Mouse (Mus musculus) fibroblast of lung, adult 2 months (primary cell): ENCODE results near the gene Zfp385a.

Experiments used
- DNase-seq: peaks from one replicate; pipeline ENCODE4 v3.0.0-alpha.2; 2011; ENCODE audit warnings: low read depth

Zfp385a gene

DNA sequence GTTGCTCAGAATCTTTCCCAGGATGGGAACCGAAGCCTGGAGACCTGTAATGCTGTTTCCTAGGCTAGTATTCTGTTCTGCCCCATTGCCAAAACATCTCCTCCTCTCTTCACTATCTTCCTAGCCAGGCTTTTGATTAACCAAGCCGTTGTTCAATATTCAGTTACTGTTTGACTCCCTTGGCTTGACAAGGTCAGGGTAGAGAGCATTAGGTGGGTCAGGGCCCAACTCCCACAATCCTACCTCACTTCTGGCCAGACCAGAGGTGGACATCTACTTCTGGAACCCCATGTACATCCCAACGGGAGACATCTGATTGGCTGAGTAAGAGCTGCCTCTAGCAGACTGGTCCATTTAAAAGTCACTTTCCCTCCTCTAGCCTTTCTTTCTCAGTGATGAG, 23.1 kb upstream of the Zfp385a start:
- DNase-seq, result no peak

GRCm38 (mm10) chr15:103362333-103362732, 22.4 kb upstream of the Zfp385a start:
- no peak for DNase-seq

GRCm38 (mm10) chr15:103361269-103361668, 21.4 kb upstream of the Zfp385a start:
- no peak for DNase-seq

DNA sequence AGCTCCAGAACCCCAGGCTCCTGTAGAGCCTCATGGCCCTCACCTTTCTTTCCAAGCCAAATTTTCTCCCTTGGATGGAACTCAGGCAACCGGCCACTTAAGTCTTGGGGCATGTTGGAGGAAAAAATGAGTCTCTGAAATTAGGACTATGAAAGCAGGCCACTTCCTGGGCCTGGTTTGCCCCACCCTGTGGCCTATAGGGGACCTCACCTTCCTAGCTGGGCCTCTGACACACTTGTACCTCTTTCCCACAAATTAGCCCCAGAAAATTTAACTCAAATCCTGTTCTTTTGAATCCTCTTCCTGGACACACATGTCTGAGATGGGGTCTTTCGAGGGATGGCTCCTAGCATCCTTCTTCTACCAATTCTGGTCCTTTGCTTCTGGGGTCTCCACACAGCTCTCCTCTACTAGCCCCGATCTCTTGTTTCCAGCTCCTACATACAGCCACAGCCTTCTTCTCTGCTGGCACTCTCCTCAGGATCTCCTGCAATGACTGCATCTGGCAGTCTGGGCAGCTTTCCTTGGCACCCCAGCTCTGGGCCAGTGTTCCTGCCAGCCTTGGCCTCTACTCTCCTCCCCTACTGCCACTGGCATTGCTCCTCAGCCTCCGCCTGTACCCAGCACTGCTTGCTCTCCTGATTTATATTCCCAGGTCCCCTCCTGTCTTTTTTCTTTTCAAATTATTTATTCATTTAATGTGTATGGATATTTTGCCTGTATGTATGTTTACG, 20.1 kb upstream of the Zfp385a start:
- DNase-seq, result no peak

- DNase-seq, result no peak
These were observed 19.2 kb upstream of the Zfp385a start for GRCm38 (mm10) chr15:103359122-103359510.

DNA sequence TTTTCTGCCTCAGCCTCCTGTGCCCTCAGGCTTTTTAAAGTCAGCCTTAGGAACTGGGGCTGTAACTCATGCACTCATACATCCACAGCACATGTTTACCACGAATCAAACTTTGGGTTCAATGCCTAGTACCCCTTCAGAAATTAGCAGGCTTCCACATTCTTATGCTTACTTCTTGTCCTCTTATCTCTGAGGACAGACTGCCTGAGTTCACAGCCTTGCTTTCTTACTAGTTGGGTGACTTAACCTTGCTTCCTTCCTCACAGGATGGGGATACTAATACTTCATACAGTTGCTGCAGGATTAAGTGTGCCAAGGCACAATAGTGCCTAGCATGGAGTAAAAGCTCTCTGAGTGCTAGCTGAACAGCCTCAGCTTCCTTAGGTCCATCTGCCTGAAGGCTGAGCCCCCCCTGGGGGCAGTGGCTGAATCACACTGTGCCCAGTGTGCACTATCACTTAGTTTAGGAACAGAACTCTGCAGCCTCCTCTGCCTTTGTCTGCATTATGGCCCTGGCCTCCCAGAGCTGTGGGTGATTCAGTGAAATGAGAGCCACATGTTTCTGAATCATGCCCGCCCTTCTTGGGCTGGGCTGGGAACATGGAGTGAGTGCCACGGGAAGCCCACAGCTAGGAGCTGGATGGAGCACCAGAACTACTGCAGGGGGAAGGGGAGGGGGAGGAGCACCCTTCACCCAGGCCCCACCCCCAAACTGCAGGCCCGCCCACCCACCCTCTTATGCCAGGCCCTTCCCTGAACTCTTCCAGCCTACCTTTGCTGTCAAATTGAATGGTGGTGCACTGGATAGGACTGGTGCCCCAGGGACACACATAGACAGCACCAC, 18.6 kb upstream of the Zfp385a start:
- peak; percentile 93 for DNase-seq

DNA sequence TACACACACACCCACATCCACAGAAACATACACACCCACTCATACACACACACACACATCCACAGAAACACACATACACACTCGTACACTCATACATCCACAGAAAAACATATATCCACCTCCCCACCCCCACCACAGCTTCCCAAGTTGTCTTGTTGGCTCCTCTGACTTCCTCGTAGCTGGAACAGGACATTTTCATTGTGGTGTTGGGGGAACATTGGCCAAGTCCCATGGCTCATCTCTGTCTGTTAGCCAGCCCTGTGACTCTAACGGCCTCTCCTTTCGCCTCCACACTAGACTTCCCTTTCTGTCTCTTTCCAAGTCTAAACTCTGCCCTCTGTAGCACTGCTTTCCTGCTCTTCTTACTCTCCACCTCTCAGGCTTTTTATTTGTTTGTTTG, 17.9 kb upstream of the Zfp385a start:
- DNase-seq, result no peak

DNA sequence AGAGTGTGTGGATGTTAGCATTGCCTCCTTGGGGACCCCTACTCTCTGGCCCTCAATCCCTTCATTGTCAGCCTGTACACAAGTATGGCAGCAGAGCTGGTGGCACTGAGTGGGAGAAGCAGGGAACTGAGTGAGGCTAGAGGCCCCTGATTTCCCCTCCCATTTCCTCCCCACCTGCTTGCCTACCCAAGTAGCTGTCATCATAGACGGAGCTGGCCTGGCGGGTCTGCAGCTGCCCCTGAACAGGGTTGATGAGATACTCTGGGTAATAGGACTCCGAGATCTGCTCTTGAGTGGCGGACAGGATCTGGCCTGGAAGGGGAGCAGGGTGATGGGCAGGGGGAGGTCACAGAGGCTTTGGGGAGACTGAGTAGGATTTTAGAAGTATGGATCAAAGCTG, 16.2 kb upstream of the Zfp385a start:
- no peak for DNase-seq

DNA sequence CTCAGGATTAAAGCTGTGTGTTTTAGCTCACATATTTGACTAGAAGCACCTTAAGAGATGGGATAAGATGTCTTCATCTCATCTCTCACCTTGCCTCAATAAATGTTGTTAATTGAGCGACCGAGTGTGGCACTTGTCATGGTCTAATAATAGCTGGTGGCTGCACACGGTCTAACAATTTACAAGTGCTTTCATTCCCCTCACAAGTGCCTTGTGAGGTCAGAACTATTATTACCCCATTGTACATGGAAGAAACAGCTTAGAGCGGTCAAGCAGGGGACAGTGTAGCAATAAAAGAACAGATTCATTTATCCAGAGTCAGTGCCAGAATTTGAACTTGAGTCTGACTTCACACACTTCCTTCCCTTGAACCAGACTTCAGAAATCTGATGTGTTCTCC, 15.5 kb upstream of the Zfp385a start:
- no peak for DNase-seq

DNA sequence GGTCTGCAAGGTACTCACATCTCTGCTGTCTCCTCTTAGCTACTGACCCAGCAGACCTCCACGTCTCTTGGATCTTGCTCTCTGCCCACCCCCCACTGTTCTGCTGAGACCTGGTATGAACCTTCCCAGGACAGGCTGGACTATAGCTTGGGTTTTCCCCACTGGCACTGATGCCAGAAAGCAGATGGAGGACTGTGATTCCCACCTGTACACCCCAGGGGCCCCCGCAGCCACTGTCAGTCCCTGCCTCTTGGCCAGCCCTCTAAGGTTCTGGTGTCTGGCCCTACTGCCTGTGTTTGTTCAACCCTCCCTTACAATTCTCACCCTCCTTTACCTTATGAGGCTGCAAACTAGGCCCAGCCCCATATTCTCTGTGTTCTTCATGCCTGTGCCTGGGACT, 14.8 kb upstream of the Zfp385a start:
- no peak for DNase-seq

DNA sequence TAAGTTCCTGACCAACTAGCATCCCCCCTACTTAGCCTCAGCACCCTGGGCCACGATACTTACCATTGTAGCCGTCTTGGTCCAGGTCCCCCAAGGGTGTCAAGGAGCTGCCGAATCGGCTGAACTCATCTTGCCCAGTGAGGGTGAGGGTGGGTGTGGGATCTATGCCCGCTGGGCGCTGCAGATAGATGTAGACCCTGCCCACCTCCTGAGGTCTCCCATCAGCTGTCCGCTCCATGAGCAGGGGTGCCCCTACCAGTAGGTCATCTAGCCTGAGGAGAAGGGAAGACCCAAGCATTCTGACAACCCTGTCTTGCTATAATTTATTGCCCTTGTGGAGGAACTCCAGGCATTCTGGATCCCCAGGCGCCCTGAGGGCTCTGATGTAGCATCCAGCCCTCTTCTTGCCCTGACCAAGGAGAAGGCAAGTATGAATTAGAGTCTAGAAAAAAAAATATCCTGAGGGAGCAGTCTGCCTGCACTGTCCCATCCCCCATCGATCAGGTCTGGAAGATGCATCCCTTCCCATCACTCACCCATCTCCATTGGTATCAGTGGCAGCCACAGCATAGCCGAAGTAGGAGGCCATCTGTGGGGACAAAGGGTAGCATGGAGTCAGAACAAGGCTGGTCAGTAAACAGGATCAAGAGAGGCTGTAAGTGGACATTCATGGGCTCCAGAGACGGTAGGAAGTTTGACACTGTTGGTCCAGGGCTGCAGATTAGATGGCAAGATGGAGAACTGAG, 13.8 kb upstream of the Zfp385a start:
- no peak for DNase-seq

GRCm38 (mm10) chr15:103352856-103353255, 13.0 kb upstream of the Zfp385a start:
- no peak for DNase-seq

- peak; percentile 67 for DNase-seq
These were observed 7.4 kb upstream of the Zfp385a start for GRCm38 (mm10) chr15:103347275-103347684.

DNA sequence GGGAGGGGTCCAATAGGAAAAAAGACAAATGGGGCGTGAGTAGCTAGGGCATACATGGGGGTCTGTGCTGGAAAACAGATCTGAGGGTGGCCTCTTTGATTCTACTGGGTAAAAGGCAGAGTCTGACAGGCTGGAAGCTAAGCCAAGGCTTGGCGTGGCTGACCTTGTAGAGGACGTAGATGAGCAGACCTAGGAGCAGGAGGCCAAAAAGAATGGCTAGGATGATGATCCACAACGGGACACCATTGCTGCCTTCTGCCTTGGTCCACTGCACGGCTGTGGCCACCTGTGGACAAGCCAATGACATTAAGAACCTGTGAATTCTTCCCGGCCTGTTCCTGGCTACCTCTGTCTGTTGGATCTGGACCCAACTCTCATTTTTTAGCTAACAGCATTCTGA, 5.9 kb upstream of the Zfp385a start:
- no peak for DNase-seq

- DNase-seq, result no peak
These were observed 3.7 kb upstream of the Zfp385a start for GRCm38 (mm10) chr15:103343556-103343955.

GRCm38 (mm10) chr15:103343008-103343407, 3.1 kb upstream of the Zfp385a start:
- DNase-seq, result no peak

- DNase-seq, result no peak
These were observed 2.5 kb upstream of the Zfp385a start for GRCm38 (mm10) chr15:103342415-103342814.

DNA sequence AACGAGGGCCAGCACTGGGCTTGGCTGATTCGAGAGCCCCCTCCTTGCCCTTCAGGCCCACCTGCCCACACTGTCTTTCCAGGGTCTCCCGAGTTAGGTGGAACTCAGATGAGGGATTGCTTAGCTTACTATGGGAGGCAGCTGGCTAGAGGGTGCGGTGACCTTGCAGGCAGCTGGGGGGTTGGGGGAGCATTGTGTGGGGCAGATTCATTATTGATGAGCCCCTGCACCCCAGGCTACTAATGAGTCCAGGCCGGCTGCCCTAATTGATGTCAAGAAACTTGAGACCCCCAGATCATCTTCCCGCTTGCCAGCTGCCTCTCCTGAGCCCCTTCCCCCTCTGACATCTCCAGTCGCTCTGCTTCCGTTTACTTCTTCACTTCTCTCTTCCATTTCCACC, 1.7 kb upstream of the Zfp385a start:
- no peak for DNase-seq

- DNase-seq, result no peak
These were observed 893 bp upstream of the Zfp385a start for GRCm38 (mm10) chr15:103340786-103341185.

- DNase-seq, result no peak
These were observed 530 bp downstream of the Zfp385a start for GRCm38 (mm10) chr15:103339166-103339960.

- no peak for DNase-seq
These were observed 1.1 kb downstream of the Zfp385a start for GRCm38 (mm10) chr15:103338829-103339165.
